Mouse (Mus musculus) neural tube, embryonic 11.5 days (tissue): ENCODE measurements at regions not wholly inside any gene's neighbourhood (a gene's known extent, or its start where the extent isn't known, plus 50 kb on each side); places are given as distances from the start of the nearest gene placed in this dataset.

ENCODE experiments used
- ATAC-seq: fragments of 200-750 bp; cut with Nextera tagmentation; 2 replicates; pipeline ENCODE4 v1.8.0; 2017; ENCODE audit warnings: moderate number of reproducible peaks, mild to moderate bottlenecking, moderate TSS enrichment, moderate library complexity; ENCODE audit not compliant: insufficient read depth, low FRiP score, low TSS enrichment
- DNase-seq: peaks from one replicate; pipeline ENCODE4 v3.0.0-alpha.2; 2015; ENCODE audit warnings: low spot score
- H3K27ac ChIP-seq: fragments of 300-500 bp; sonication (generic); 2 replicates; pipeline ENCODE4 v1.5.1; 2014; ENCODE audit warnings: low read depth, mild to moderate bottlenecking, low read length
- H3K27me3 ChIP-seq: fragments of 300-500 bp; sonication (generic); 2 replicates; pipeline ENCODE4 v1.6.1; 2014; ENCODE audit warnings: mild to moderate bottlenecking, low read length, mixed read lengths; ENCODE audit not compliant: control insufficient read depth, insufficient read depth
- H3K36me3 ChIP-seq: fragments of 300-500 bp; sonication (generic); 2 replicates; pipeline ENCODE4 v1.6.1; 2014; ENCODE audit warnings: mild to moderate bottlenecking, low read length, moderate library complexity, mixed read lengths; ENCODE audit not compliant: control insufficient read depth, insufficient read depth
- H3K4me1 ChIP-seq: fragments of 300-500 bp; sonication (generic); 2 replicates; pipeline ENCODE4 v1.6.1; 2014; ENCODE audit warnings: low read length, mixed read lengths; ENCODE audit not compliant: control insufficient read depth, insufficient read depth
- H3K4me2 ChIP-seq: fragments of 300-500 bp; sonication (generic); 2 replicates; pipeline ENCODE4 v1.6.1; 2014; ENCODE audit warnings: low read depth, mild to moderate bottlenecking, moderate library complexity
- H3K4me3 ChIP-seq: fragments of 300-500 bp; sonication (generic); 2 replicates; pipeline ENCODE4 v1.5.1; 2014; ENCODE audit warnings: low read depth, low read length
- H3K9ac ChIP-seq: fragments of 300-500 bp; sonication (generic); 2 replicates; pipeline ENCODE4 v1.6.1; 2014; ENCODE audit warnings: mild to moderate bottlenecking, low read length
- H3K9me3 ChIP-seq: fragments of 300-500 bp; sonication (generic); 2 replicates; pipeline ENCODE4 v1.6.1; 2016; ENCODE audit warnings: low read length; ENCODE audit not compliant: control insufficient read depth
- WGBS: fragments of 180-500 bp; shearing (Covaris S2); extraction: QIAGEN DNeasy Blood & Tissue Kit; methylation state at CpG from one replicate; pipeline ENCODE4 v1.1.7; 2014; 5-methylcytosine and 5-hydroxymethylcytosine counted together

- Histone ChIP-seq H3K36me3 (no peaks in the 10 kb centered on the region), H3K4me1 (peaks cover 6% of the 10 kb centered on the region; the same call in 1 of the 2 replicates), H3K4me2 (no peak overlapping the region), H3K27ac (no peak overlapping the region), H3K9ac (no peak overlapping the region), H3K27me3 (no peaks in the 10 kb centered on the region), H3K9me3 (no peaks in the 10 kb centered on the region), H3K4me3 (no peak overlapping the region)
- 0 out of 2 replicates have a peak, but pooled peaks have one; percentile 45 for ATAC-seq
- DNase-seq = no peak
- WGBS = 47% methylated on average over 5 of the region's 5 CpGs
These were observed 101.1 kb upstream of the Map1b start for GRCm38 (mm10) chr13:99617457-99617856.

- Histone ChIP-seq H3K27ac (no peak overlapping the region), H3K4me3 (no peak overlapping the region), H3K9ac (no peak overlapping the region), H3K36me3 (no peaks in the 10 kb centered on the region), H3K9me3 (no peaks in the 10 kb centered on the region), H3K4me2 (no peak overlapping the region), H3K4me1 (peaks cover 14% of the 10 kb centered on the region), H3K27me3 (no peaks in the 10 kb centered on the region)
- no peak for DNase-seq
- WGBS = 81% methylated on average over 18 of the region's 18 CpGs
- ATAC-seq = no peak
These were observed 95.6 kb upstream of the Map1b start for GRCm38 (mm10) chr13:99611715-99612494.

GRCm38 (mm10) chr13:99610498-99610897, 94.2 kb upstream of the Map1b start:
- WGBS = 83% methylated on average over 5 of the region's 5 CpGs
- DNase-seq (no peak), ATAC-seq (no peak)
- Histone ChIP-seq H3K4me1 (peaks cover 14% of the 10 kb centered on the region), H3K27ac (no peak overlapping the region), H3K4me3 (no peak overlapping the region), H3K27me3 (no peaks in the 10 kb centered on the region), H3K36me3 (no peaks in the 10 kb centered on the region), H3K4me2 (no peak overlapping the region), H3K9ac (no peak overlapping the region), H3K9me3 (no peaks in the 10 kb centered on the region)

GRCm38 (mm10) chr13:99609151-99610146, 93.1 kb upstream of the Map1b start:
- Histone ChIP-seq H3K27ac (no peak overlapping the region), H3K9ac (no peak overlapping the region), H3K9me3 (no peaks in the 10 kb centered on the region), H3K27me3 (no peaks in the 10 kb centered on the region), H3K4me1 (peaks cover 14% of the 10 kb centered on the region), H3K4me3 (no peak overlapping the region), H3K4me2 (no peak overlapping the region), H3K36me3 (no peaks in the 10 kb centered on the region)
- WGBS = 29% methylated on average over 9 of the region's 9 CpGs
- peak; percentile 59 for DNase-seq
- ATAC-seq = peak; percentile 89

- WGBS = 51% methylated on average over 5 of the region's 5 CpGs
- Histone ChIP-seq H3K27ac (no peak overlapping the region), H3K27me3 (no peaks in the 10 kb centered on the region), H3K4me3 (no peak overlapping the region), H3K4me1 (peaks cover 14% of the 10 kb centered on the region), H3K9ac (no peak overlapping the region), H3K4me2 (no peak overlapping the region), H3K36me3 (no peaks in the 10 kb centered on the region), H3K9me3 (no peaks in the 10 kb centered on the region)
- ATAC-seq = no peak
- no peak for DNase-seq
These were observed 92.3 kb upstream of the Map1b start for GRCm38 (mm10) chr13:99608591-99608990.

GRCm38 (mm10) chr13:99607208-99607607, 90.9 kb upstream of the Map1b start:
- H3K4me2 ChIP-seq = no peak overlapping the region
- ATAC-seq = no peak
- 86% methylated on average over 6 of the region's 6 CpGs for WGBS
- peaks cover 14% of the 10 kb centered on the region for H3K4me1 ChIP-seq
- H3K4me3 ChIP-seq = no peak overlapping the region
- H3K9ac ChIP-seq = no peak overlapping the region
- DNase-seq = no peak
- H3K36me3 ChIP-seq = no peaks in the 10 kb centered on the region
- H3K27me3 ChIP-seq = no peaks in the 10 kb centered on the region
- no peaks in the 10 kb centered on the region for H3K9me3 ChIP-seq
- no peak overlapping the region for H3K27ac ChIP-seq

- no peaks in the 10 kb centered on the region for H3K27me3 ChIP-seq
- 63% methylated on average over 1 of the region's 1 CpGs for WGBS
These were observed 90.3 kb upstream of the Map1b start for GRCm38 (mm10) chr13:99606606-99606990.

GRCm38 (mm10) chr13:99605866-99606605, 89.7 kb upstream of the Map1b start:
- no peak for ATAC-seq
- Histone ChIP-seq H3K36me3 (no peaks in the 10 kb centered on the region), H3K4me2 (no peak overlapping the region), H3K4me3 (no peak overlapping the region), H3K9me3 (no peaks in the 10 kb centered on the region), H3K27ac (no peak overlapping the region), H3K9ac (no peak overlapping the region), H3K27me3 (no peaks in the 10 kb centered on the region), H3K4me1 (peaks cover 14% of the 10 kb centered on the region)
- WGBS = 68% methylated on average over 2 of the region's 2 CpGs
- DNase-seq = no peak

More at GRCm38 (mm10) chr13:99606606-99606990, 90.3 kb upstream of the Map1b start:
- Histone ChIP-seq H3K36me3 (no peaks in the 10 kb centered on the region), H3K9me3 (no peaks in the 10 kb centered on the region), H3K4me1 (peaks cover 14% of the 10 kb centered on the region), H3K9ac (no peak overlapping the region), H3K4me3 (no peak overlapping the region), H3K4me2 (no peak overlapping the region), H3K27ac (no peak overlapping the region)
- DNase-seq (no peak), ATAC-seq (no peak)
